In the genomic region with DNA sequence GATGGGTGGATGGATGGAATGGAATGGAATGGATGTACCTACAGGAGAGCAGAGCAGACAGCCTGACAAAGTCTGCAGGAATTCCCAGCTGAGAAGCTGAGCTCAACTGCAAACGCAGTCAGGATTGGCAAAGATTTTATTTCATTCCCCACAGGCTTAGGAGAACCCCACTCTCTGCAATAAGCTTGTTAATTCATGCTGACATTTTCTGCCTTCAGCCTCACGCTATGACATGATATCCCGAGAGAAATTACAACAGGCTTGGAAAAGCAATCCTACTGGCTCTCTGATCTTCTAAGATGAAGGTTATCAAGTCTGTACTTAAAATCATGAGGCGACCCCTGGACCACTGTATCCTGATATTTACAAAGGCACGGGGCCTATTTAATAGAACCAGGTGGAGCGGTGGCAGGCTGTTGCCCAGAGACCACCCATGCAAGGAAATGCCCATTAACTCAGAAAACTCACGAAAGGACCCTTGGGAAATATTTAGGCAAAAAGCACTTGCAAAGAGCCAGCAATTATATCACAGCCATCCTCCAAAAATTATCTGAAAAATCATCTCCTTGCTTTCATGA, we compare ENCODE assay signal across 10 mouse cellular contexts. TPM values are rescaled to one million over a fixed set of nuclear protein-coding genes. Genes with fewer than 3 reads are reported as not detected.
DNase-seq lines count a peak whose midpoint lies in the region; ATAC-seq lines count a peak whose summit lies in the region.
"Had no signal": no experiment of that assay in that cellular context is flagged by ENCODE, and none has a peak within 500 bp of the region (broad histone marks: within the 10 kb centered on the region; RNA-seq: fewer than 3 reads in every experiment).

No protein-coding gene starts in this region.

- H3K36me3 ChIP-seq in kidney, embryonic 15.5 days, result no peaks in the 10 kb centered on the region
- H3K36me3 ChIP-seq in embryonic facial prominence, embryonic 11.5 days (replicated peaks; ENCODE audit: control insufficient read depth, insufficient read depth, low read depth, low read length), result no peaks in the 10 kb centered on the region
- no peaks in the 10 kb centered on the region for H3K36me3 ChIP-seq in hindbrain, embryonic 12.5 days
- no peaks in the 10 kb centered on the region for H3K36me3 ChIP-seq in midbrain, embryonic 15.5 days (replicated peaks)

- WGBS in kidney, embryonic 15.5 days, result 73% methylated on average over 7 of the region's 7 CpGs
- WGBS in embryonic facial prominence, embryonic 11.5 days, result 48% methylated on average over 7 of the region's 7 CpGs
- WGBS in hindbrain, embryonic 12.5 days, result 62% methylated on average over 7 of the region's 7 CpGs
- 31% methylated on average over 7 of the region's 7 CpGs for WGBS in midbrain, embryonic 15.5 days

- H3K4me2 ChIP-seq in kidney, embryonic 15.5 days, result 0 out of 2 replicates have a peak overlapping the region, but pooled peaks have one; percentile 0
- no peak overlapping the region; the same call in 1 of the 2 replicates for H3K4me2 ChIP-seq in embryonic facial prominence, embryonic 11.5 days (ENCODE audit: low read depth, low read length)
- peak overlapping the region; percentile 29 for H3K4me2 ChIP-seq in hindbrain, embryonic 12.5 days (replicated peaks)
- H3K4me2 ChIP-seq in midbrain, embryonic 15.5 days, result peak overlapping the region; percentile 45

- H3K4me1 ChIP-seq in kidney, embryonic 15.5 days, result no peaks in the 10 kb centered on the region
- no peaks in the 10 kb centered on the region for H3K4me1 ChIP-seq in embryonic facial prominence, embryonic 11.5 days (ENCODE audit: control insufficient read depth, insufficient read depth, low read length)
- peaks cover 7% of the 10 kb centered on the region for H3K4me1 ChIP-seq in hindbrain, embryonic 12.5 days
- peaks cover 15% of the 10 kb centered on the region for H3K4me1 ChIP-seq in midbrain, embryonic 15.5 days

- ATAC-seq in kidney, embryonic 15.5 days (replicated peaks; ENCODE audit: low FRiP score), result no peak
- no peak for ATAC-seq in embryonic facial prominence, embryonic 11.5 days (replicated peaks; ENCODE audit: insufficient number of reproducible peaks, low FRiP score, low TSS enrichment, low read depth)
- ATAC-seq in hindbrain, embryonic 12.5 days (ENCODE audit: low FRiP score), result peak; percentile 59
- peak; percentile 74 for ATAC-seq in midbrain, embryonic 15.5 days (replicated peaks)

- H3K4me3 ChIP-seq in kidney, embryonic 15.5 days (replicated peaks), result no peak overlapping the region
- no peak overlapping the region for H3K4me3 ChIP-seq in embryonic facial prominence, embryonic 11.5 days (ENCODE audit: low read depth, low read length)
- no peak overlapping the region for H3K4me3 ChIP-seq in hindbrain, embryonic 12.5 days
- H3K4me3 ChIP-seq in midbrain, embryonic 15.5 days, result peak overlapping the region; percentile 29

- H3K27me3 ChIP-seq in kidney, embryonic 15.5 days, result no peaks in the 10 kb centered on the region
- H3K27me3 ChIP-seq in embryonic facial prominence, embryonic 11.5 days (ENCODE audit: control insufficient read depth, insufficient read depth, low read length), result no peaks in the 10 kb centered on the region
- no peaks in the 10 kb centered on the region for H3K27me3 ChIP-seq in hindbrain, embryonic 12.5 days
- H3K27me3 ChIP-seq in midbrain, embryonic 15.5 days (replicated peaks), result no peaks in the 10 kb centered on the region

- H3K9me3 ChIP-seq in kidney, embryonic 15.5 days (replicated peaks), result no peaks in the 10 kb centered on the region
- H3K9me3 ChIP-seq in embryonic facial prominence, embryonic 11.5 days (replicated peaks; ENCODE audit: control insufficient read depth, low read length), result no peaks in the 10 kb centered on the region
- H3K9me3 ChIP-seq in hindbrain, embryonic 12.5 days (replicated peaks), result no peaks in the 10 kb centered on the region
- no peaks in the 10 kb centered on the region for H3K9me3 ChIP-seq in midbrain, embryonic 15.5 days

- H3K9ac ChIP-seq in kidney, embryonic 15.5 days, result no peak overlapping the region
- H3K9ac ChIP-seq in embryonic facial prominence, embryonic 11.5 days (replicated peaks; ENCODE audit: low read length), result no peak overlapping the region
- H3K9ac ChIP-seq in hindbrain, embryonic 12.5 days, result no peak overlapping the region
- peak overlapping the region; percentile 29 for H3K9ac ChIP-seq in midbrain, embryonic 15.5 days

- no peak overlapping the region for H3K27ac ChIP-seq in kidney, embryonic 15.5 days
- no peak overlapping the region for H3K27ac ChIP-seq in embryonic facial prominence, embryonic 11.5 days (replicated peaks; ENCODE audit: low read depth, low read length)
- no peak overlapping the region for H3K27ac ChIP-seq in hindbrain, embryonic 12.5 days
- peak overlapping the region; percentile 66 for H3K27ac ChIP-seq in midbrain, embryonic 15.5 days

- no peak for DNase-seq in kidney, adult 11 months
- peak; percentile 23 for DNase-seq in embryonic facial prominence, embryonic 11.5 days (ENCODE audit: low spot score)
- DNase-seq in cerebellum, adult 18-20 months, result no peak
- DNase-seq in cerebellum, adult 11-12 months, result no peak
- DNase-seq: kidney, postnatal 10 days; lung, adult 2 months had no signal

RNA-seq across cellular contexts. Expression of gene Mlip, which starts 13.1 kb away (rescaled TPM):
- polyA plus RNA-seq in kidney, embryonic 15.5 days (2015; fragmentation: Nextera tagmentation; extraction: Ambion mirVana), result 0.31 and 1.1 TPM in 2 replicates
- 0.29 and 0.84 TPM in 2 replicates for polyA plus RNA-seq in embryonic facial prominence, embryonic 11.5 days (2014; fragmentation: Nextera tagmentation; extraction: Ambion mirVana)
- polyA plus RNA-seq in hindbrain, embryonic 12.5 days (2016; fragmentation: Nextera tagmentation; extraction: Ambion mirVana), result 0.26 and 1.3 TPM in 2 replicates
- polyA plus RNA-seq in midbrain, embryonic 15.5 days (2015; fragmentation: Nextera tagmentation; extraction: Ambion mirVana), result 0.56 and 1.4 TPM in 2 replicates
- polyA plus RNA-seq: thymus, postnatal 0 days had no signal

Comparison
In these comparisons a context has a peak if more than half of its experiments do, and no peak if none do; other contexts are left out.
1. ATAC-seq: peak in hindbrain, embryonic 12.5 days (single experiment) and midbrain, embryonic 15.5 days (single experiment); none in kidney, embryonic 15.5 days (single experiment) and embryonic facial prominence, embryonic 11.5 days (single experiment).